Mouse (Mus musculus) right cerebral cortex, postnatal 36 days (tissue): ENCODE measurements around the gene Gm21900.
"Not testable (repeated sequence)": the region's sequence is repeated elsewhere in the genome, so short reads cannot be mapped to it uniquely, and the experiment has no call there.

ENCODE experiments used
- DNase-seq, 2 experiments: peaks; one replicate each; pipeline ENCODE4 v3.0.0; 2022; ENCODE audit warnings: low spot score in 2 of 2, mixed read lengths in 1 of 2

Gene Gm21900

GRCm38 (mm10) chrY:10616061-10616460, at the start of gene Gm21900:
Gm21900 (plus strand) TSS chrY:10616361.
- not testable (repeated sequence) for DNase-seq

GRCm38 (mm10) chrY:10643516-10643915, 27.4 kb downstream of the Gm21900 start:
- DNase-seq, result peak in 1 of 2 experiments; percentile 0
